Mouse (Mus musculus) stomach, embryonic 15.5 days (tissue): Measurements from ENCODE around the gene Dnajc12. TPM values are rescaled to one million over a fixed set of nuclear protein-coding genes. Genes with fewer than 3 reads are reported as not detected.
"Not testable (repeated sequence)": the region's sequence is repeated elsewhere in the genome, so short reads cannot be mapped to it uniquely, and the experiment has no call there.

Experiments
- ATAC-seq: fragments of 200-750 bp; cut with Nextera tagmentation; 2 replicates; pipeline ENCODE4 v1.8.0; 2017; ENCODE audit warnings: low read depth, moderate number of reproducible peaks, moderate TSS enrichment; ENCODE audit not compliant: insufficient read depth, low FRiP score
- H3K27ac ChIP-seq: fragments of 300-500 bp; sonication (generic); 2 replicates; pipeline ENCODE4 v1.5.1; 2015; ENCODE audit warnings: mild to moderate bottlenecking, inconsistent platforms
- H3K27me3 ChIP-seq: fragments of 300-500 bp; sonication (generic); replicated peaks from 2 replicates; pipeline ENCODE4 v1.6.1; 2015; ENCODE audit warnings: inconsistent platforms
- H3K36me3 ChIP-seq: fragments of 300-500 bp; sonication (generic); 2 replicates; pipeline ENCODE4 v1.6.1; 2015; ENCODE audit warnings: inconsistent platforms
- H3K4me1 ChIP-seq: fragments of 300-500 bp; sonication (generic); 2 replicates; pipeline ENCODE4 v1.6.1; 2015; ENCODE audit warnings: inconsistent platforms
- H3K4me2 ChIP-seq: fragments of 300-500 bp; sonication (generic); 2 replicates; pipeline ENCODE4 v1.6.1; 2015; ENCODE audit warnings: mild to moderate bottlenecking, inconsistent platforms
- H3K4me3 ChIP-seq: fragments of 300-500 bp; sonication (generic); replicated peaks from 2 replicates; pipeline ENCODE4 v1.5.1; 2015; ENCODE audit warnings: inconsistent platforms
- H3K9ac ChIP-seq: fragments of 300-500 bp; sonication (generic); 2 replicates; pipeline ENCODE4 v1.6.1; 2015; ENCODE audit warnings: inconsistent platforms
- H3K9me3 ChIP-seq: fragments of 300-500 bp; sonication (generic); 2 replicates; pipeline ENCODE4 v1.6.1; 2016; ENCODE audit warnings: inconsistent platforms
- WGBS: fragments of 180-500 bp; shearing (Covaris S2); methylation state at CpG from one replicate; pipeline ENCODE4 v1.1.7; 2015; 5-methylcytosine and 5-hydroxymethylcytosine counted together
- polyA plus RNA-seq: library from polyadenylated mRNA; unstranded; fragments of >200 nt; fragmentation: Nextera tagmentation; extraction: Ambion mirVana; gene quantifications from 2 replicates; pipeline ENCODE4 v1.2.1, GENCODE M21; 2015

Dnajc12 gene
- polyA plus RNA-seq, 1 experiment from 2014 or later: 9.3 TPM

DNA sequence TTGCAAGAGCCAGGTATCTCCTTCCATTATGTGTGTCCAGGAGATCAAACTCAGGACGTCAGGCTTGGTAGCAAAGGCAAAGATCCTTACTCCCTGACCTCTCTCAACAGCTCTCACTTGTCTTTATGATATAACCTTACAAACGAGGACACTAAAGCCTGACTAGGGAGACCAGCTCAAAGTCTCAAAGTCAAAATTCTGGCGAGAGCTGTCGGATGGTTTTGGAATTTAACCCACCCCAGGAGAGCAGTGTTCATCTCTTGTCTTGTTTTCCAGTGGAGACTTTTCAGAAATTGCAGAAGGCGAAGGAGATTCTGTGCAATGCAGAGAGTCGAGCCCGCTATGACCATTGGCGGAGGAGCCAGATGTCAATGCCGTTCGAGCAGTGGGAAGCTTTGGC, 14.7 kb downstream of the Dnajc12 start:
- Histone ChIP-seq H3K36me3 (no peaks in the 10 kb centered on the region), H3K27ac (no peak overlapping the region), H3K4me1 (no peaks in the 10 kb centered on the region), H3K27me3 (no peaks in the 10 kb centered on the region), H3K4me3 (no peak overlapping the region), H3K9ac (no peak overlapping the region), H3K9me3 (no peaks in the 10 kb centered on the region), H3K4me2 (no peak overlapping the region)
- no peak for ATAC-seq
- 86% methylated on average over 10 of the region's 10 CpGs for WGBS

DNA sequence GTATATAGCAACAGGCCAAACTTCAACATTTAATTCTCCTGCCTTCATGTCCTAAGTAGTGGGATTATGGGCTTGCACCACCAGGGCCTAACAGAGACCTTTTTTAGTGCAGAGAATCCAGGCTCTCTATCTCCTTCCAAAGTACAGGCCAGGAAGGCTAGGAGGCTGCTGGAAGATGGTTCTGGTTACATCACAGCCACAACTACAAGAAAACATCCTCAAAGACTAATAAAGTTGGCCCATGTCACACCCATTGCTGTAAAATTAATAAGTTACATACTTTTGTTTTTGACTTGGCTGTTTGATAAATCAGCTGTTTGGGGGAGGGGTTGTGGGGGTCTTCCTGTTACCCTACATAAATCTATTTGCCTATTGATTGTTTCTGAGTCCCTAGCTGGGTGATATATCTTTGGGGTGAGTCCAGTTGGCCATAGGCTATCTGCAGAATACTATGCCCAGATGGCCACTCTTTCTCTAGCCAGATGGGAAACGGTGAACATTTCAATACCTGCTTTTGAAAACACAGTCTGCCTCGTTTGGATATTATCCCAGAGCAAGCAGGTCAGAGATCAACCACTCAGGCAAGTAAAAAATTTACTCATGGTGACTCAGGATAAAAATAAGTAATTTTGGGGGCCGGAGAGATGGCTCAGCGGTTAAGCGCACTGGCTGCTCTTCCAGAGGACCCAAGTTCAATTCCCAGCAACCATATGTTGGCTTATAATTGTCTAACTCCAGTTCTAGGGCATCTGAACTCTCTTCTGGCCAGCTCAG, 20.7 kb downstream of the Dnajc12 start:
- H3K9ac ChIP-seq: no peak overlapping the region
- H3K9me3 ChIP-seq: no peaks in the 10 kb centered on the region
- H3K4me1 ChIP-seq: no peaks in the 10 kb centered on the region
- H3K4me2 ChIP-seq: no peak overlapping the region
- ATAC-seq: no peak
- 74% methylated on average over 5 of the region's 5 CpGs for WGBS
- no peak overlapping the region for H3K4me3 ChIP-seq
- no peak overlapping the region for H3K27ac ChIP-seq
- H3K27me3 ChIP-seq: no peaks in the 10 kb centered on the region
- no peaks in the 10 kb centered on the region for H3K36me3 ChIP-seq

DNA sequence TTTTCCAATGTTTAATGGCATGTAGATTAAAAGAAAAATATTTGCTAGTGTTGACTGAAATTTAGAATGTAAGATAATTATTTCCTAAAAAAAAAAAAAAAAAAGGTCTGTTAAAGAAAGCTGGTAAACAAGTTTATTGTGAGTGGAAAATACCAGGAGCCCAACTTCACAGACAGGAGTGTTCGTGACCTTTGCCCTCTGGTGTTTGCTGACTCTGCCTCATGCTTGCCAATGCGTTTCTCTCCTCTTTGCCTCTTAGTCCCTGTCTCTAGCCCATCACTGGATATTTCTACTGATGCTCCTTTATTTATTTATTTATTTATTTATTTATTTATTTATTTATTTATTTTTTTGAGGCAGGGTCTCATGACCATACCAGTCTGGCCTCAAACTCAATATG, 21.4 kb downstream of the Dnajc12 start:
- ATAC-seq: peak; percentile 27; the same call in 1 of the 2 replicates
- Histone ChIP-seq H3K9ac (no peak overlapping the region), H3K27me3 (no peaks in the 10 kb centered on the region), H3K4me2 (no peak overlapping the region), H3K27ac (no peak overlapping the region), H3K4me3 (no peak overlapping the region), H3K36me3 (no peaks in the 10 kb centered on the region), H3K9me3 (no peaks in the 10 kb centered on the region), H3K4me1 (no peaks in the 10 kb centered on the region)
- 65% methylated on average over 2 of the region's 2 CpGs for WGBS

DNA sequence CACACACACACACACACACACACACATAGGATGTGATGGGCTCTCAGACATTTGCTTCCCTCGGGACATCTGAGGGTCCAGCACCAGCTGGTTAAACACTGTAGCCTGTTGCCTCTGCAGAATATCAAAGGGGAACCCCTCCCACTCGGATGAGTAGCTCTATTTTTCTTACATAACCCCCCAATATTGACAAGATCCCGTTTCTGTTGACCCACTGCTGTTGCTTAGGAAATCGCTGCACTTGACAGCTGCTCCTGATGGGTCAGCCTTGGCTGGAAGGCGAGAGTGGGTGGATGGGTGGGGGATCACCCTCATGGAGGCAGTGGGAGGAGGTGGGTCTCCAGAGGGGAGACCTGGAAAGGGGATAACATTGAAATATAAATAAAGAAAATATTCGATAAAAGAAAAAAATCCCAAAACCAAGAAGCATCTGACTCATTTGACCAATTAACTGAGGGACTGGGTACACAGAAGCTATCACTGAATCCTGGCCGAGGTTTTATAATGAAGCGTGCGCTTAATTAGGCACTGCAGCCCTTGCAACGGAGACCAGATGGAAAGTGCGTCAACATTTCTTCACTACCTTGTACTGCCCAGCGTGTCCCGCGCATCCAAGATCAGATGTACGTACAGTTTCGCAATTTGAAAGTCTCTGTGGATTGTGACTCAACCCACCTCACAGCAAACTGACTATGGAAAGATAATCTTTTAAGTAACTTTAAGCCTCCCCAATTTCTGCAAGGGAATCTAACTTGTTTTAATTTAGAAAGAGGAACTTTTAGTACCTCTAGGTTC, 28.1 kb downstream of the Dnajc12 start:
- Histone ChIP-seq H3K27me3 (no peaks in the 10 kb centered on the region), H3K4me1 (no peaks in the 10 kb centered on the region), H3K27ac (no peak overlapping the region), H3K4me3 (no peak overlapping the region), H3K9ac (no peak overlapping the region), H3K36me3 (no peaks in the 10 kb centered on the region), H3K9me3 (no peaks in the 10 kb centered on the region), H3K4me2 (no peak overlapping the region)
- whole genome bisulfite sequencing: 59% methylated on average over 16 of the region's 16 CpGs
- no peak for ATAC-seq

DNA sequence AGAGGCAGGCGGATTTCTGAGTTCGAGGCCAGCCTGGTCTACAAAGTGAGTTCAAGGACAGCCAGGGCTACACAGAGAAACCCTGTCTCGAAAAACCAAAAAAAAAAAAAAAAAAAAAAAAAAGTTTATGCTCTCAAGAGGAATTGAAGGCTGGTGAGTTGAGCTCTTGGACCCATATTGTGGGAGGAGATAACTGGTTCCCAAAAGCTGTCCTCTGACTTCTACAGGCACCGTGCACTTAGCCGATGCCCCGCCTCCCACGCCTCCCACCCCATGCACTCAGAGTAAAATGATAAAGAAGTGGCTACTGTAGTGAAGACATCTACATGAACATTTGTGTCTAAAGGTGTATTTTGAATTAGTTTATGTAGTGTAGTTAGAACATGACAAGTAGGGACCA, 29.4 kb downstream of the Dnajc12 start:
- not testable (repeated sequence) for ATAC-seq, H3K36me3 ChIP-seq, H3K4me1 ChIP-seq, H3K27ac ChIP-seq, H3K4me2 ChIP-seq, H3K9ac ChIP-seq, H3K4me3 ChIP-seq, H3K9me3 ChIP-seq, H3K27me3 ChIP-seq
- 90% methylated on average over 6 of the region's 7 CpGs for WGBS

DNA sequence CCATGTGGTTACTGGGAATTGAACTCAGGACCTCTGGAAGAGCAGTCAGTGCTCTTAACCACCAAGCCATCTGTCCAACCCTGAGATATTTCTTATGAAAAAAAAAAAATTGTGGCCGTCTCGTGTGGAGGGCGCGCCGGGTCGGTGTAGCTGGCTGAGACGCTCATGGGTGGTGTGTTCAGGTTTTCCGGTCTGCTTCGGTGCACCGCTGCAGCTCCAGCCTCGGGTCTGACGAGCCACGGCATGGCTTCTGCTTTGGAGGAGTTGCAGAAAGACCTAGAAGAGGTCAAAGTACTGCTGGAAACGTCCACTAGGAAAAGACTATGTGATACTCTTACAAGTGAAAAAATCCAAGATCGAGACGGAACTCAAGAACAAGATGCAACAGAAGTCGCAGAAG, 30.5 kb downstream of the Dnajc12 start:
- H3K36me3 ChIP-seq: no peaks in the 10 kb centered on the region
- H3K9ac ChIP-seq: no peak overlapping the region
- no peak overlapping the region for H3K4me3 ChIP-seq
- no peak overlapping the region for H3K27ac ChIP-seq
- ATAC-seq: no peak
- H3K27me3 ChIP-seq: no peaks in the 10 kb centered on the region
- H3K4me2 ChIP-seq: no peak overlapping the region
- H3K9me3 ChIP-seq: no peaks in the 10 kb centered on the region
- H3K4me1 ChIP-seq: no peaks in the 10 kb centered on the region
- 82% methylated on average over 17 of the region's 17 CpGs for WGBS

DNA sequence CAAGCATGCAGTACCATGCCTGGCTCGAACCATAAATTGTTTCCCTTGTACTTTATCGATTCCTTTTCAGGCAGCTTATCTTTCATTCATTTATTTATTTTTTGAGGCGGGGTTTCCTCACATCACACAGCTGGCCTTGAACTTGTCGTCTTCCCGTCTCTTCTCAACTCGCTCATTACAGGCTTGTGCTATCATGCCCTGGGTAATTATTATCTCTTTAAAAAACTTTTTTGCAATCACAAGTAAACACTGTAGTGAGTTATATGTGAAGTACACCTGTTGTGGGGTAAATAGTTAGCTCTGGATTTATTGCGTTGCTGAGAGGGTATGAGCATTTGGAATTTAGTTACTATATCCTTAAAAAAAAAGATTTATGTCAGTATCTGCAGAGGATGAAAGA, 33.0 kb downstream of the Dnajc12 start:
- H3K4me2 ChIP-seq: no peak overlapping the region
- 49% methylated on average over 7 of the region's 7 CpGs for WGBS

DNA sequence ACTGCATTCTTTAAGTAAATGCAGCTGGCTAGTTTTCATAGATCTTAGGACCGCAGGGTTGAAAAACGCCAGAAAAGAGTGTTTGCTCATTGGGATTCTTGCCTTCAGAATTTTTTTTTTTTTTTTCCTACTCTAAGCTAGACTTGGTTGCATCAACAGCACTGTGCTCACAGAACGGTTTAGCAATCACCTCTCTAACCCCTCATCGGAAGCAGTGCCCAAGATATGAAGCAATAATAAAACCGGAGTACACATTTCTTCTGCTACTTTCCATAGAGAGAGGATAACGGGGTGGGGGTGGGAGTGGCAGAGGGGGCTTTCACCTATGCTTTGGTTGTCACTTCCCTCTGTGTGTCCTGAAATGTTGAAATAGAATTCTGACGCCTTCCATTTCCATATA, 33.6 kb downstream of the Dnajc12 start:
- WGBS: 34% methylated on average over 7 of the region's 7 CpGs
- H3K36me3 ChIP-seq: no peaks in the 10 kb centered on the region
- H3K27ac ChIP-seq: no peak overlapping the region
- peak overlapping the region; percentile 25; the same call in 1 of the 2 replicates for H3K4me2 ChIP-seq
- ATAC-seq: no peak
- H3K4me1 ChIP-seq: no peaks in the 10 kb centered on the region
- no peaks in the 10 kb centered on the region for H3K9me3 ChIP-seq
- no peak overlapping the region for H3K4me3 ChIP-seq
- no peaks in the 10 kb centered on the region for H3K27me3 ChIP-seq
- H3K9ac ChIP-seq: no peak overlapping the region

More for the DNA sequence above, 33.0 kb downstream of the Dnajc12 start:
- H3K9me3 ChIP-seq: no peaks in the 10 kb centered on the region
- H3K4me1 ChIP-seq: no peaks in the 10 kb centered on the region
- no peaks in the 10 kb centered on the region for H3K36me3 ChIP-seq
- H3K27ac ChIP-seq: no peak overlapping the region
- H3K9ac ChIP-seq: no peak overlapping the region
- H3K27me3 ChIP-seq: no peaks in the 10 kb centered on the region
- no peak overlapping the region for H3K4me3 ChIP-seq
- no peak for ATAC-seq

DNA sequence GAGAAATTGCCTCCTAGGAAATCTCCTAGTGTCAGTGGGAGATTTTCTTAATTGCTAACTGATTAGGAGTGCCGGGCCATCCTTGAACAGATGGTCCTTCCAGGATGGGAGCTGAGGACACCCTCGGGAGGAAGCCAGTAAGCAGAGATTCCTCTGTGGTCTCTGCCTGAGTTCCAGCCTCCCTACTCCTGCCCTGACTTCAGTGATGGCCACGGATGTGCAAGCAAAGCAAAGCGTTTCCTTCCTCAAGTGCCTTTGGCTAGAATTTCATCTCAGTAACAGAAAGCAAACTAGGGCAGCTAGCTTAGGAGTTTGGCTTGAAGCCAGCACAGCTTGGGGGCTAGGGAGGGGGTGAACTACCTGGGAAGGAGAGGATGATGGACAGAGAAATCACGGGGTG, 34.8 kb downstream of the Dnajc12 start:
- H3K36me3 ChIP-seq: no peaks in the 10 kb centered on the region
- H3K4me2 ChIP-seq: no peak overlapping the region
- no peaks in the 10 kb centered on the region for H3K27me3 ChIP-seq
- no peak for ATAC-seq
- H3K4me3 ChIP-seq: no peak overlapping the region
- H3K27ac ChIP-seq: no peak overlapping the region
- H3K4me1 ChIP-seq: no peaks in the 10 kb centered on the region
- no peak overlapping the region for H3K9ac ChIP-seq
- WGBS: 48% methylated on average over 5 of the region's 5 CpGs
- H3K9me3 ChIP-seq: no peaks in the 10 kb centered on the region

DNA sequence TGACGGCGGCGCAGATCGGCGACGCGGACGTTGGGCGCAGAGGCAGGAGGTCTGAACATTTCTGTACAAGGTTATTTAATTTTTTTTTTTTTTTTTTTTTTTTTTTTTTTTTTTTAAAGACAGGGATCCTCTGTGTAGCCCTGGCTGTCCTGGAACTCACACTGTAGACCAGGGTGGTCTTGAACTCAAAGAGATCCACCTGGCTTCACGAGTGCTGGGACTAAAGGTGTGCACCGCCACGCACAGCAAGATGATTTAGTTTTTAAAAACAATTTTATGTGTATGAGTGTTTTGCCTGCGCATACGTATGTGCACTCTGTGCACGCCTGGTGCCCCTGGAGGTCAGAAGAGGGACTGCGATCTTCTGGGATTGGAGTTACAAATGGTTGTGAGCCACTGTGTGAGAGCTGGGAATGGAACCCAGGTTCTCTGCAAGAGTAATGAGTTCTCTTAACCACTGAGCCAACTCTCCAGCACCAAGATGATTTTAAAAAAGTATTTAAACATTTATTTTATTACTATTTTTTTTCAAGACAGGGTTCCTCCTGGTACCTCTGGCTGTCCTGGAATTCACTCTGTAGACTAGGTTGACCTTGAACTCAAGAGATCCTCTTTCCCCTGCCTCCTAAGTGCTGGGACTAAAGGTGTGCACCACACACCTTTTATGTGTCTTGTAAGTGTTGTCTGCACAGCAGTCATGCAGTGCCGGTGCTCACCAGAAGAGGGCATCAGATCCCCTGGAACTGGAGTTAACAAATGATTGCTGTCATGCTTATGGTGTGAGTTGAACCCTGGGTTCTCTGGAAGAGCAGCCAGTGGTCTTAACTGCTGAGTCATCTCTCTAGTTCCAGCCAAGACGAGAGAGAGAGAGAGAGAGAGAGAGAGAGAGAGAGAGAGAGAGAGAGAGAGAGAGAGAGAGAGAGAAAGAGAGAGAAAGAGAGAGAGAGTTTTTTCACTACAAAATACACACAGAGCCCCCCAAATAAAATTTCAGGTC, 39.8 kb downstream of the Dnajc12 start, which contains the start of gene Gm7075:
Gene Gm7075, minus strand, starts transcription at position 51 of the 997 bp plus-strand sequence.
- WGBS: 86% methylated on average over 18 of the region's 18 CpGs
- Histone ChIP-seq H3K4me1 (no peaks in the 10 kb centered on the region), H3K9ac (no peak within 1 kb of the TSS), H3K9me3 (no peaks in the 10 kb centered on the region), H3K4me2 (no peak within 1 kb of the TSS), H3K36me3 (no peaks in the 10 kb centered on the region), H3K27me3 (no peaks in the 10 kb centered on the region), H3K4me3 (no peak within 1 kb of the TSS), H3K27ac (no peak within 1 kb of the TSS)
- no peak for ATAC-seq

DNA sequence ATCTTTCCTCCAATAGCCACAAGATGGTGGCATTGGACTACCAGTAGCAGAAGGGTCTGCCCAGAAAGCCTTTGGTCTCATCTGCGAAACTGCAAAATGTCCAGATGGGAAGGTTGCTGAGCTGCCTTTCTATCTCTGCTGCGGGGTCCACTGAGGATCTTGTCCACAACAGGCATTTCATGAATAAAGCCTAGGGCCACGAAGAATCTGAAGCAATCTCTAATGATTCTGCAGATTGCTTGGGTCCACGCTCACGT, 40.4 kb downstream of the Dnajc12 start:
- Histone ChIP-seq H3K4me1 (no peaks in the 10 kb centered on the region), H3K9ac (no peak overlapping the region), H3K36me3 (no peaks in the 10 kb centered on the region), H3K27ac (no peak overlapping the region), H3K4me2 (no peak overlapping the region), H3K27me3 (no peaks in the 10 kb centered on the region), H3K4me3 (no peak overlapping the region), H3K9me3 (no peaks in the 10 kb centered on the region)
- WGBS: 79% methylated on average over 5 of the region's 5 CpGs
- no peak for ATAC-seq
